Mouse (Mus musculus) retina, adult 2 months (tissue): Measurements from ENCODE around the gene Cd86.

ENCODE experiments used
- DNase-seq: peaks from one replicate; pipeline ENCODE4 v3.0.0-alpha.2; 2012; ENCODE audit warnings: low read depth, low spot score

The Cd86 gene

GRCm38 (mm10) chr16:36655910-36656309 lies 10.0 kb downstream of the Cd86 start:
- DNase-seq: no peak

DNA sequence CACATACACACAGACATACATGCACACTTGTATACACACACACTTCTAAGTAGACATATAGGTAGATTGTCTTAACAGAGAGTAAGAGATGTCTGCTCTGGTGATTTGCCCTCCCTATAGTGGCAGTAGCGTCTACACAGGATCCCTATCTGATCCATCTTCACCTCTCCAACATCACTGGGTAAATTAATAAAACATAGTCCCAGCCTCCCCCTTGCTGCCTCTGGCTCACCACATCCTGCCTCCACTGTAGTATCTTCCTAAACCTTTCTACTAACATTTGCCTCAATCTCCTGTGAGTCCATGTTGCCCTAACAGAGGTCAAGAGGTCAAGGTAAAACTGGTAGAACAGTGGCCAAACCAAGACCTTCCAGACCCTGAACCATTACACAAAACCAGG lies 10.7 kb downstream of the Cd86 start:
- no peak for DNase-seq

DNA sequence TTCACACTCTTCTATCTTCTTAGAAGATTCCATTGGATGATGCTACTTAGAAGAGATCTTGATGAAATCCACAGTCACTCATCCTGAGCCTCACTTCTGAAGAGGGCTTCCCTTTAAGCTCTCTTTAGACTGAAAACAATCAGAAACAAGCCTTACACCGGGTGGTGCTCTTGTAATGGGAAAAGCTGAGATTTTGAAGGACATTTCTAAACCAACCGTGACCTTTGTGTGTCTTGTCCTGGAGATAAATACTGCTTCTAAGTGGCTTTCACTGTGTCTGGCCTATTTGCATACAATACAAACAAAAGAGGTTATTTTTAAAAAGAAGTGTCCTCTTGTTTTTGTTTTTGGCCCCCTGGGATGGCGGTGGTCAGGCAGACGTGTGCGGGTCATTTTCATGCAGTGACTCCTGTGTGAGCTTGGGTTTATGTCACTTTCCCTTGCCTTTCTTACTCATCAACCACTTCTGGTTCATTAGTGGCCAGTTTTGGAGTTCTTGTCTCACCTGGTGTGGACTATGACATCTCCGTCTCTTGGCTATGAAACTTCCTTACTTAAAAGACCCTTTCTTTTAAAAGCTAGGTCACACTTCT lies 14.6 kb downstream of the Cd86 start:
- DNase-seq: no peak

GRCm38 (mm10) chr16:36650511-36650910 lies 15.4 kb downstream of the Cd86 start:
- DNase-seq: no peak

GRCm38 (mm10) chr16:36649304-36649703 lies 16.6 kb downstream of the Cd86 start:
- DNase-seq: no peak

GRCm38 (mm10) chr16:36645124-36645523 lies 20.8 kb downstream of the Cd86 start:
- no peak for DNase-seq

DNA sequence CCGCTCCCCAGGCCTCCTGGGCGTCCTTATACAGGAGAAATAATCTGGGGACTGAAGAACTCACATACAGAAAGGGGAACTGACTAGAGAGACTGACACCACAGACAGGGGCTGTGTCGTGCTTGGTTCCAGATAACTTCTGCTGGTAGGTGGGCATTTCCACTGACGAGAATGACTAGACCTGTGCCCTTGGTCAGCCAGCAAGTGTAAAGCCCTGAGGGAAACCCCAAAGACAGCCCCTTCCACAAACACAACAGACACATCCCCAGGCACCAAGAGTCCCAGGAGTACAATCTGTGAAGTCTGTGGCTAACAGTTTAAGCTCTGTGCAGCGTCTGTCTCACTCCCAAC lies 23.2 kb downstream of the Cd86 start:
- no peak for DNase-seq

GRCm38 (mm10) chr16:36641830-36642695 lies 23.8 kb downstream of the Cd86 start:
- DNase-seq: no peak

- DNase-seq: no peak
Observed at GRCm38 (mm10) chr16:36640993-36641392, 24.9 kb downstream of the Cd86 start.

- no peak for DNase-seq
Observed at GRCm38 (mm10) chr16:36639812-36640504, 25.9 kb downstream of the Cd86 start.

GRCm38 (mm10) chr16:36636800-36637199 lies 29.1 kb downstream of the Cd86 start:
- DNase-seq: no peak

GRCm38 (mm10) chr16:36634971-36635710 lies 30.7 kb downstream of the Cd86 start:
- no peak for DNase-seq

DNA sequence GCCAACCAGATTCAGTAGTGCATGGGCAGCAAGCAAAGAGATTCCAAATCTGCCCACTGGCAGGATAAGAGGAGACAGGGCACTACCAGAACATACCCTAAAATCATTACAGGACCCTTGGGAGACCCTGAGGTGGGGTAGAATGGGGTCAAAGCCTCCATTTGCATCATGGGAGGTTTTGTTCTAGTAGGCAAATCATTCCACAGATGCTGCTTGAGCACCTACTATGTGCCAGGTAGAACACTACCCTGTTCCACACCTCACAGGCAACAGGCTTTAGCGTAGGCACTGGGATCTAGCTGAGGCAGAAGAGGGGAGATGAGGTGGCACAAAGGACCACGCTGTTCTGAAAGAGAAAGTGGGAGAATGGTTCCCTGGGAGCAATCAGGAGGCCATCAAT lies 31.5 kb downstream of the Cd86 start:
- no peak for DNase-seq

- no peak for DNase-seq
Observed at GRCm38 (mm10) chr16:36632229-36632628, 33.7 kb downstream of the Cd86 start.

- DNase-seq: no peak
Observed at GRCm38 (mm10) chr16:36631607-36632006, 34.3 kb downstream of the Cd86 start.

DNA sequence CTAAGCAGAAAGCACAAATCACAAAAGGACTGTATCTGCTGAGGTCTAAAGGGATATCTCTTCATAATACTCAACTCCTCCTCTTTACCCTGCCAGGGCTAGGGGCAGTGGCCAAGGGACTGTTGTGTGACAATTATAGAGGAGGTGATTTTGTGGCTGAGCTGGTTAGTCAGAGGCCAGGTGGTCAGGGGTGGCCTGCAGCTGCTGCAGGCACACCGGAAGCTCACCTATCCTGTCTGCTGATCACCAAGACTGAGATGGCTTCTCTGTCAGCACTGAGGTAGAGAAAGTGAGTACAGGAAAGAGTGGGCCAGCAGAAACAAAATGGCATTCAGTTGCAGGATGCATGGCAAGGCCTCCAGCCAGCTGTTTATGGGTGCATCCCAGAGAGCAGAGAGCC lies 38.1 kb downstream of the Cd86 start:
- no peak for DNase-seq

- DNase-seq: no peak
Observed at GRCm38 (mm10) chr16:36626567-36627197, 39.2 kb downstream of the Cd86 start.

GRCm38 (mm10) chr16:36625909-36626308 lies 40.0 kb downstream of the Cd86 start:
- no peak for DNase-seq

DNA sequence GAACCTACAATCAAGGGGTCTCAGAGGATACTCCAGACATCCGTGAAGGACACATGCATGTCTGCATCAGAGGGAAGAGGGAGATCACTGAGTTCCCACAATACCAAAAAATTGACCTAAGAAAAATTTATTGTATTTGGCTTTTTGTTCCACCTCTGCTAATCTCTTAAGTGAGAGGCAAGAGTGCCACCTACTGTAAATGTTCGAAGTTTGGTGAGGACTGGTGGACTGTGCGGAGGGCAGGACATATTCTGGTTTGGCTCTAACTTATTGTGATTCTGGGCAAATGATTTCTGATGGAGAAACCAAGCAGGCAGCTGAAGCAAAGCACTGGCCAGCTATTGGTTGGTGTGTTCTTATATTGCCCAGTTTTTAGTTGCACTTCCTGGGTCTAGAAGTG lies 43.6 kb downstream of the Cd86 start:
- DNase-seq: no peak

DNA sequence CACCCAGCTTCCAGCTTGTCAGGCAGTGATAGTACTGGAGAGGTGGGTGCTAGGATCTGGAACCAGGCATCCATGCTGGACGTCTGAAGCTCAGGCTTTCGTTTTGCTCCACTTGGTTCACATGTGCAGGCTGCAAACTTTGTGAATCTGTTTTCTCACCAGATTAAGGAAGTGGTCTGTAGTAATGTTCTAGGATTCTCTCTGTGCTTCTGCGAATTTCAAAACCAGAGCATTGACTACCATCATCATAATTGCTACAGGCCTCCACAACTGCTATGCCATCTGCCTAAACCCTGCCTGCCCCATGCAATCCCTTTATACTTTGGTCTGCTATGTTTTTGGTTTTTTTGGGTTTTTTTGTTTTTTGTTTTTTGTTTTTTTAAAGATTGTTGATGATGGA lies 44.8 kb downstream of the Cd86 start:
- DNase-seq: no peak

DNA sequence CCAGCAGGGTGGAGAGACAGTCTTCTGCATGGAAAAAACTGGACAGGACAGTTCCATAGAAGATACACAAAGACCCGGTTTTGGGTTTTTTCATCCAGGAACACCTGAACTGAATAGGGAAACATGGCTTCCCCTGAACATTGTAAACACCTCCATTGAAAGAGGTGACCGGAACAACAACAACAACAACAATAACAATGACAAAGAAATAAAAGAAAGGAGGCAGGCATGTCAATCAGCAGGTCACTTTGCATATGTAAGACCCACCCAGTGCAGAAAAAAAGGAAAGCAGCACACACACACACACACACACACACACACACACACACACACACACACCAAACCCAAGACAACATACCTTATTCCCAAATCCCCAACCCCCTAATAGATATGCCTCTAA lies 52.2 kb downstream of the Cd86 start:
- no peak for DNase-seq

DNA sequence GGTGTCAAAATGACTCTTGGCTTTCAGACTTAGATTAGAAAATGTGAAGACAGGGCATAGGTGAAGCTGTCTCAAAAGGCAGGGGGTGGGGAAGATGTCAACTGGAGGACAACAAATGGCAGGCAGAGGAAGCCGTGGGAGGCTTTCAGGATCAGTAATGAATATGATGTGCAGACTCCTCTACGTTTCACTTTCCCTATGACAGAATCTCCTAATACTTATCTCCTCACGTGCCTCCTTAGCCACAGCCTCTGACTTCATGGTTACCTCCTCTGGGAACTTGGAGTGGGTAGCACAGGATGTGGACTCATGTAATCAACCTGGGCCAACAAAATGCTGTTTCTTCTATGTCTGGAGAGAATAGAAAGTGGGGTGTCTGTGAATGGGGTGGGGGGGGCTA lies 63.2 kb downstream of the Cd86 start:
- no peak for DNase-seq
